Mouse (Mus musculus): ENCODE measurements around the gene Atp2c2. TPM values are rescaled to one million over a fixed set of nuclear protein-coding genes. Genes with fewer than 3 reads are reported as not detected.

The Atp2c2 gene
- polyA plus RNA-seq, 1 experiment from 2014 or later, result 0.12 TPM

DNA sequence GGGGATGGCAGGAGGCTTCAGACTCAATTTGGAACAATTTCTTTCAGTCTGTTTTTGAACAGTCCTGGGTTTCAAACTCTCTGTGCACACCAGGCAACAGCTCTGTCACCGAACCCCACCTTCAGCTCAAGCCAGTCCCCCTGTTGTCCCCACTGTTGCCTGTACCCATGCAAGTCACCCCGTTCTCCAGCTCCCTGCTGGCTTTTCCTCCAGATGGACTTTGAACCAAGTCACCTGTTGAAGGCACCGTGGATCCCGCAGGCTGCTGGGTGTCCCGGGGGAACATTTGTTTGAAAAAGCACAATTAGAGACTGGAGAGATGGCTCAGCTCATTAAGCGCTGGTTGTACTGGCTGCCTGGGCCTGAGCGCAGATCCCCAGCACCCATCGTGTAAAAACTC, 105.5 kb downstream of the Atp2c2 start:
- Histone ChIP-seq H3K27ac (replicated peaks) (no peak overlapping the region), H3K9ac (no peak overlapping the region), H3K4me2 (no peak overlapping the region), H3K4me3 (replicated peaks) (no peak overlapping the region), H3K4me1 (replicated peaks) (peaks cover 6% of the 10 kb centered on the region; the same call in 1 of the 2 replicates), H3K27me3 (no peaks in the 10 kb centered on the region), H3K36me3 (replicated peaks) (peaks cover 8% of the 10 kb centered on the region; the same call in 1 of the 2 replicates), H3K9me3 (replicated peaks) (no peaks in the 10 kb centered on the region)
- 68% methylated on average over 8 of the region's 8 CpGs for WGBS (ENCODE audit: insufficient replicate concordance)
- no peak for ATAC-seq (ENCODE audit: insufficient read depth)

DNA sequence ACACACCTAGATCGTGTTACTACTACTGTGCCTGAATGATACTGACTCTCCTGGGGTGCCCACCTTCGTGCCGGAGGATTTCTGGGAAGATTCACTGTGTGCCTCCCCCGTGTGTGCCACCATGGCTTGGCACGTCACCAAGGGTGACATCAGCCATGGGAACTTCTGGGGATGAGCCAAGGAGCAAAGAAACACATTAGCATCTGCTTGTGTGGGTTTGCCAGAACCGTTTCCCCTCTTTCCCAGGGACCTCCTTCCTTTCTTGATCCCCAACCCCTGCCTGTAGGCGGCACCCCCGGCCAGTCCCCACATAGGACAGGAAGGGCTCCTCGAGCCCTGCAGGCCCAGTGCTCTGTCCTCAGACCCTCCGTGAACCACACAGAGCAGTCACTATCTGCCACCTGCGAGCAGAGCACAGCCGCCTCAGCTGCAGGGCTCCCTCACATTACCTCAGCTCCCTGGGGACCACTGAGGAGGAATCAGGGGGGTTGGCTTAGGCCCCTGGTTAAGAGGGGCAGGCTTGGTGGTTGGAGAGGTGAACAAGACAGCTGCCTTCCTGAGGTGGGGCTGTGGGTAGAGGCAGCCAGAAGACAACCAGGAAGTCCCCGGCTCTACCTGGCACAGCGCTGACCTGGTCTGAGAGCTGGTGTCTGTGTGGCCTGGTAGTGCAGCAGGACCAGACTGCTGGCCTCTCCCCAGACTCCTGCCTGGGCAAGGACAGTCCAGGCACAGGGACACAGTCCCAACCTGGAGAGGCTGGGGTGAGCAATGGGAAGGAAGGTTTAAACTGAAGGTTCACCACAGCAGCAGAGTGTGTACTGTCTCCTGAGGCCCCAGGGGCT, 106.8 kb downstream of the Atp2c2 start:
- Histone ChIP-seq H3K4me1 (replicated peaks) (peaks cover 7% of the 10 kb centered on the region; the same call in 1 of the 2 replicates), H3K9ac (no peak overlapping the region), H3K27ac (replicated peaks) (no peak overlapping the region), H3K27me3 (no peaks in the 10 kb centered on the region), H3K4me3 (replicated peaks) (no peak overlapping the region), H3K9me3 (replicated peaks) (no peaks in the 10 kb centered on the region), H3K4me2 (no peak overlapping the region), H3K36me3 (replicated peaks) (peaks cover 8% of the 10 kb centered on the region; the same call in 1 of the 2 replicates)
- ATAC-seq (ENCODE audit: insufficient read depth), result no peak
- WGBS (ENCODE audit: insufficient replicate concordance), result 67% methylated on average over 14 of the region's 14 CpGs

Other genes with a start within 250 kb of the Atp2c2 start
- gene Slc38a8, start 198.3 kb upstream of the Atp2c2 start, polyA plus RNA-seq (2015; fragmentation: Nextera tagmentation; extraction: Ambion mirVana), result not detected in 2 replicates
- gene Mbtps1, start 141.3 kb upstream of the Atp2c2 start, polyA plus RNA-seq (2015; fragmentation: Nextera tagmentation; extraction: Ambion mirVana), result 24.7 and 26.3 TPM in 2 replicates
- gene Hsdl1, start 124.8 kb upstream of the Atp2c2 start, polyA plus RNA-seq (2015; fragmentation: Nextera tagmentation; extraction: Ambion mirVana), result 16.5 and 18.1 TPM in 2 replicates
- 0.05 and 0.08 TPM in 2 replicates for gene Dnaaf1, start 124.8 kb upstream of the Atp2c2 start, polyA plus RNA-seq (2015; fragmentation: Nextera tagmentation; extraction: Ambion mirVana)
- gene Taf1c, start 94.8 kb upstream of the Atp2c2 start, polyA plus RNA-seq (2015; fragmentation: Nextera tagmentation; extraction: Ambion mirVana), result 5.4 and 7.4 TPM in 2 replicates
- gene Adad2, start 87.3 kb upstream of the Atp2c2 start, polyA plus RNA-seq (2015; fragmentation: Nextera tagmentation; extraction: Ambion mirVana), result not detected in 2 replicates
- gene Kcng4, start 64.3 kb upstream of the Atp2c2 start, polyA plus RNA-seq (2015; fragmentation: Nextera tagmentation; extraction: Ambion mirVana), result not detected in 2 replicates
- 2.2 and 2.5 TPM in 2 replicates for gene Wfdc1, start 33.6 kb upstream of the Atp2c2 start, polyA plus RNA-seq (2015; fragmentation: Nextera tagmentation; extraction: Ambion mirVana)
- gene Tldc1, start 78.4 kb downstream of the Atp2c2 start, polyA plus RNA-seq (2015; fragmentation: Nextera tagmentation; extraction: Ambion mirVana), result 4.1 and 4.6 TPM in 2 replicates
- gene Cotl1, start 140.5 kb downstream of the Atp2c2 start, polyA plus RNA-seq (2015; fragmentation: Nextera tagmentation; extraction: Ambion mirVana), result 31.9 and 33.3 TPM in 2 replicates
- gene Klhl36, start 162.3 kb downstream of the Atp2c2 start, polyA plus RNA-seq (2015; fragmentation: Nextera tagmentation; extraction: Ambion mirVana), result 3.9 and 4.3 TPM in 2 replicates
- 76.7 and 91.5 TPM in 2 replicates for gene Usp10, start 210.4 kb downstream of the Atp2c2 start, polyA plus RNA-seq (2015; fragmentation: Nextera tagmentation; extraction: Ambion mirVana)
- gene Gm20388, start 210.8 kb downstream of the Atp2c2 start, polyA plus RNA-seq (2015; fragmentation: Nextera tagmentation; extraction: Ambion mirVana), result 3.0 TPM in 1 of 2 replicates, not detected in the other